Mouse (Mus musculus) hindbrain, embryonic 15.5 days (tissue): ENCODE results near the gene Bloc1s2. TPM values are rescaled to one million over a fixed set of nuclear protein-coding genes. Genes with fewer than 3 reads are reported as not detected.
A peak's percentile ranks its signal among the peaks of the same experiment; 100 is the strongest.

Experiments used
- ATAC-seq: fragments of 200-750 bp; cut with Nextera tagmentation; 2 replicates; pipeline ENCODE4 v1.8.0; 2017; ENCODE audit warnings: low read depth, moderate number of reproducible peaks, moderate TSS enrichment; ENCODE audit not compliant: low FRiP score
- H3K27ac ChIP-seq: fragments of 300-500 bp; sonication (generic); replicated peaks from 2 replicates; pipeline ENCODE4 v1.5.1; 2015; ENCODE audit warnings: mild to moderate bottlenecking, inconsistent platforms
- H3K27me3 ChIP-seq: fragments of 300-500 bp; sonication (generic); 2 replicates; pipeline ENCODE4 v1.6.1; 2015; ENCODE audit warnings: control low read depth, inconsistent platforms
- H3K36me3 ChIP-seq: fragments of 300-500 bp; sonication (generic); 2 replicates; pipeline ENCODE4 v1.6.1; 2015; ENCODE audit warnings: control low read depth, inconsistent platforms
- H3K4me1 ChIP-seq: fragments of 300-500 bp; sonication (generic); replicated peaks from 2 replicates; pipeline ENCODE4 v1.6.1; 2015; ENCODE audit warnings: control low read depth, inconsistent platforms
- H3K4me2 ChIP-seq: fragments of 300-500 bp; sonication (generic); 2 replicates; pipeline ENCODE4 v1.6.1; 2015; ENCODE audit warnings: moderate library complexity, mild to moderate bottlenecking, inconsistent platforms
- H3K4me3 ChIP-seq: fragments of 300-500 bp; sonication (generic); 2 replicates; pipeline ENCODE4 v1.5.1; 2015; ENCODE audit warnings: mild to moderate bottlenecking, inconsistent platforms
- H3K9ac ChIP-seq: fragments of 300-500 bp; sonication (generic); 2 replicates; pipeline ENCODE4 v1.6.1; 2015; ENCODE audit warnings: inconsistent platforms
- H3K9me3 ChIP-seq: fragments of 300-500 bp; sonication (generic); 2 replicates; pipeline ENCODE4 v1.6.1; 2016; ENCODE audit warnings: control low read depth, inconsistent platforms
- WGBS: fragments of 180-500 bp; shearing (Covaris S2); methylation state at CpG from one replicate; pipeline ENCODE4 v1.1.7; 2015; 5-methylcytosine and 5-hydroxymethylcytosine counted together
- polyA plus RNA-seq: library from polyadenylated mRNA; unstranded; fragments of >200 nt; fragmentation: Nextera tagmentation; extraction: Ambion mirVana; gene quantifications from 2 replicates; pipeline ENCODE4 v1.2.1, GENCODE M21; 2015

The Bloc1s2 gene
- polyA plus RNA-seq, 1 experiment from 2014 or later, result 158 TPM

GRCm38 (mm10) chr19:44153781-44154180 is 7.5 kb upstream of the Bloc1s2 start:
- Histone ChIP-seq H3K4me1 (no peaks in the 10 kb centered on the region), H3K27ac (no peak overlapping the region), H3K4me2 (no peak overlapping the region), H3K4me3 (no peak overlapping the region), H3K36me3 (no peaks in the 10 kb centered on the region), H3K9ac (no peak overlapping the region), H3K27me3 (peaks cover 13% of the 10 kb centered on the region), H3K9me3 (no peaks in the 10 kb centered on the region)
- WGBS, result 84% methylated on average over 5 of the region's 5 CpGs
- ATAC-seq, result no peak

GRCm38 (mm10) chr19:44148991-44149390 is 2.7 kb upstream of the Bloc1s2 start:
- no peak for ATAC-seq
- Histone ChIP-seq H3K27ac (no peak overlapping the region), H3K27me3 (peaks cover 4% of the 10 kb centered on the region; the same call in 1 of the 2 replicates), H3K36me3 (no peaks in the 10 kb centered on the region; the same call in 1 of the 2 replicates), H3K9ac (no peak overlapping the region), H3K4me2 (no peak overlapping the region), H3K9me3 (no peaks in the 10 kb centered on the region), H3K4me1 (peaks cover 22% of the 10 kb centered on the region), H3K4me3 (no peak overlapping the region)
- 83% methylated on average over 2 of the region's 2 CpGs for WGBS

DNA sequence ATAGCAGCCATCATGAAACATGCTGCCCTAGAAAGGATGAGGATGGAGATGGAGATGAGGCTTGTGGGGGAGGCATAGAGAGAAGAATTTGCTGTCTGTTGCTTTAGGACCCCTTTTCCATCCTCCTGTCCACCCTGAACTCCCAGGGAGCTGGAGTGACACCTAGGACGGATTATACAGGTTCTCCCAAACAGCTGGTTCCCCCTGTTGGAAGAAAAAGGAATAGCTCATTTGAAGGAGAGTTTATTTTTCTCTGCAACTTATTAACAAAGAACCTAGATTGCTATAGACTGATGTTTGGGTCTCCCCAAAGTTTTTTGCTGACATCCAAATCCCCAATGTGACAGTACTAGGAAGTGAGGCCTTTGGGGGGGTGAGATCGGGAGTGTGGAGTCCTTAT is 2.1 kb upstream of the Bloc1s2 start:
- Histone ChIP-seq H3K27ac (no peak overlapping the region), H3K4me3 (no peak overlapping the region), H3K4me1 (peaks cover 22% of the 10 kb centered on the region), H3K36me3 (peaks cover 6% of the 10 kb centered on the region; the same call in 1 of the 2 replicates), H3K4me2 (no peak overlapping the region), H3K9ac (no peak overlapping the region), H3K9me3 (no peaks in the 10 kb centered on the region), H3K27me3 (peaks cover 4% of the 10 kb centered on the region; the same call in 1 of the 2 replicates)
- ATAC-seq, result no peak
- 31% methylated on average over 2 of the region's 2 CpGs for WGBS

GRCm38 (mm10) chr19:44146951-44147350 is 705 bp upstream of the Bloc1s2 start:
- WGBS, result 96% methylated on average over 8 of the region's 8 CpGs

GRCm38 (mm10) chr19:44146568-44146879 is 278 bp upstream of the Bloc1s2 start:
- Histone ChIP-seq H3K36me3 (peaks cover 24% of the 10 kb centered on the region), H3K4me1 (peaks cover 22% of the 10 kb centered on the region), H3K4me2 (peak overlapping the region; percentile 75), H3K27me3 (peaks cover 4% of the 10 kb centered on the region; the same call in 1 of the 2 replicates), H3K27ac (peak overlapping the region; percentile 81), H3K4me3 (peak overlapping the region; percentile 60), H3K9me3 (no peaks in the 10 kb centered on the region), H3K9ac (peak overlapping the region; percentile 62)
- 66% methylated on average over 9 of the region's 9 CpGs for WGBS
- ATAC-seq, result peak; percentile 71; the same call in 1 of the 2 replicates

More at GRCm38 (mm10) chr19:44146951-44147350, 705 bp upstream of the Bloc1s2 start:
- no peak overlapping the region for H3K27ac ChIP-seq
- H3K9me3 ChIP-seq, result no peaks in the 10 kb centered on the region
- ATAC-seq, result no peak
- peaks cover 20% of the 10 kb centered on the region for H3K36me3 ChIP-seq
- no peak overlapping the region for H3K9ac ChIP-seq
- 0 out of 2 replicates have a peak overlapping the region, but pooled peaks have one; percentile 75 for H3K4me2 ChIP-seq
- H3K27me3 ChIP-seq, result peaks cover 4% of the 10 kb centered on the region; the same call in 1 of the 2 replicates
- peaks cover 22% of the 10 kb centered on the region for H3K4me1 ChIP-seq
- no peak overlapping the region for H3K4me3 ChIP-seq

DNA sequence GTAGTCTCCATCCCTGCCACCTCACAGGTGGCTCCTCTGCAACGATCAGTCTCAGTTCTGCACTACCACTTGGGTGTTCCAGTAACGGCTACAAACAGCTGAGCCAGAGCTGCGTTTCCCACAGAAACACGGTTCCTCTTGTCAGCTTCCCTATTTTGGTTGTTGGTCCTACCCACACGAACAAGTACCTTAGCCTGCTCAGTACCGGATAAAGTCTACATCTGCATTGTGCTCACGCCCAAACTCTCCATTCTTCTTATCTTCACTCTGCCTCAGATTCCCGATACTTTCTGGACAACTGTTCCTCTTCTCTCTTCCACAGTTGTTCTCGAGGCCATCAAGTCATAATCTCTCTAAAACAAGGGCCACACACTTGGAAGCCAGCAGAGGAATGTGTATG is 1.9 kb downstream of the Bloc1s2 start:
- 0 out of 2 replicates have a peak, but pooled peaks cover 4% of the 10 kb centered on the region for H3K27me3 ChIP-seq
- peaks cover 41% of the 10 kb centered on the region for H3K36me3 ChIP-seq
- H3K4me3 ChIP-seq, result no peak overlapping the region
- H3K4me1 ChIP-seq, result peaks cover 22% of the 10 kb centered on the region
- no peaks in the 10 kb centered on the region for H3K9me3 ChIP-seq
- WGBS, result 93% methylated on average over 9 of the region's 9 CpGs
- no peak for ATAC-seq
- H3K27ac ChIP-seq, result no peak overlapping the region
- no peak overlapping the region for H3K9ac ChIP-seq
- H3K4me2 ChIP-seq, result no peak overlapping the region

- peak overlapping the region; percentile 61 for H3K4me2 ChIP-seq
- H3K4me1 ChIP-seq, result peaks cover 15% of the 10 kb centered on the region
- 30% methylated on average over 7 of the region's 7 CpGs for WGBS
- H3K9me3 ChIP-seq, result no peaks in the 10 kb centered on the region
- ATAC-seq, result no peak
- no peak overlapping the region for H3K9ac ChIP-seq
- peak overlapping the region; percentile 77 for H3K4me3 ChIP-seq
- peak overlapping the region; percentile 63 for H3K27ac ChIP-seq
- H3K36me3 ChIP-seq, result peaks cover 27% of the 10 kb centered on the region
- no peaks in the 10 kb centered on the region for H3K27me3 ChIP-seq
These were observed 10.2 kb downstream of the Bloc1s2 start for GRCm38 (mm10) chr19:44135960-44136485.

DNA sequence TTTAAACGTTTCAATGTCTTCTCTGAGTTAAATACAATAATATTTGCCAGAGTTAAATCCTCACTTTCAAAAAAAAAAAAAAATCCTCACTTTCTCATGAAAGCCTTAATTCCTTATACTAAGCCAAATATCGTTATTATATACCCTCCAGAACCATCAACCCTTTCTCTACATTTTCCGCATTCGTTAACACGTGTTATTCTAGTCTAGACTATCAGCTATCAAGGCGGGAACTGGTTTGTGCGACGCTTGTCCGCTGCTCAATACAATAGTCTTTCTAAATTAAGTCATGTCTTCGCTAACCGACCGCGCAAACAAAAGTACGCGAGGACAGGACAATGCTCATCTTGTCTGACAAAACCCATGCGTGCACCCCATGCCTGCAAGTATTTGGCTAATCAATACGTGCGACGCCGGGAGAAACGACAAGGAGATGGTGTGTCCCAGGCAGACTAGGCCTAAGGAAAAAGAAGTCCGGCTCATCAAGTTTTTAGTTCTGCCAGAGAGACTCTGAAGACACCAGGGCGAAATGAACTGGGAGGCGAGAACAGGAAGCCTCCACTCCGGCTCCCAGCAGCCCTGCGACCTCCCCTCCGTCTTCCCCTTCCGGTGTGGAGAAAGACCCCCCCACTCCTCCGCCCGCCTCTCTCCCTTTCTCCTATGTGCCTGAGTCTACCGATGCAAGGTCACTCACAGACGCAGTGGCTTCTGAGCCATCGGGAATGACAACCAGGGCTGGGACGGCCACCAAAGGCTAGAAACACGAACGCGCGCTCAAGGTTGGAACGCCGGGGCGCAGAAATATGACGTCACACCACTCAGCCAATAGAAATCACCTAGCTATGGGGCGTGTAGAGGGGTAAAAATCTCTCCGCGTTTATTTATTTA is 10.9 kb downstream of the Bloc1s2 start, which contains the start of gene Cwf19l1:
Gene Cwf19l1 (minus strand): TSS at position 805 of the 888 bp plus-strand sequence.
- WGBS, result under 1% methylated on average over 45 of the region's 45 CpGs
- peak; percentile 93 for ATAC-seq
- H3K36me3 ChIP-seq, result peaks cover 30% of the 10 kb centered on the region
- no peaks in the 10 kb centered on the region for H3K9me3 ChIP-seq
- H3K27me3 ChIP-seq, result no peaks in the 10 kb centered on the region
- H3K27ac ChIP-seq, result peak within 1 kb of the TSS; percentile 94
- peak within 1 kb of the TSS; percentile 69 for H3K9ac ChIP-seq
- H3K4me1 ChIP-seq, result peaks cover 15% of the 10 kb centered on the region
- H3K4me3 ChIP-seq, result peak within 1 kb of the TSS; percentile 77
- H3K4me2 ChIP-seq, result peak within 1 kb of the TSS; percentile 88

DNA sequence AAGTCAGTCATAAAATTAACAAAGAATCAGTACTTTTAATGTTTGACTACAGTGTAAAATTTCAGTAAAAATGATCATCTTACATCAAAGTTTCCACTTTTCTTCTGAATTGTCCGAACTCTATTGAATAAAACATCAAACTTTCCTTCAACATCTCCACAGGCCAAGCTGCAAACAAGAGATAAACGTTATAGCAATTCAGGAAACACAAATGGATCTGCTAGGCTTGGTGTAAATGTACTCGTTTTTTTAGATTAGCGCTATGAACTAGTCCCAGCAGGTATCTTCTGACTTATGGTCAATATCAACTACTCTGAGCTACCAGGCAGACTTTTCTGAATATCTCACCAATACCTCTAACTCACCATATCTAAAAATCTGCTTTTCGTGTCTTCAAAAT is 13.3 kb downstream of the Bloc1s2 start:
- no peak overlapping the region for H3K4me3 ChIP-seq
- peaks cover 27% of the 10 kb centered on the region for H3K36me3 ChIP-seq
- peaks cover 15% of the 10 kb centered on the region for H3K4me1 ChIP-seq
- no peak overlapping the region for H3K9ac ChIP-seq
- no peaks in the 10 kb centered on the region for H3K27me3 ChIP-seq
- no peak overlapping the region for H3K4me2 ChIP-seq
- 93% methylated on average over 5 of the region's 5 CpGs for WGBS
- no peak overlapping the region for H3K27ac ChIP-seq
- ATAC-seq, result no peak
- H3K9me3 ChIP-seq, result no peaks in the 10 kb centered on the region

GRCm38 (mm10) chr19:44128560-44128959 is 17.7 kb downstream of the Bloc1s2 start:
- H3K36me3 ChIP-seq, result peaks cover 66% of the 10 kb centered on the region
- no peaks in the 10 kb centered on the region for H3K4me1 ChIP-seq
- WGBS, result 90% methylated on average over 2 of the region's 2 CpGs
- H3K27ac ChIP-seq, result no peak overlapping the region
- no peak overlapping the region for H3K9ac ChIP-seq
- no peak overlapping the region for H3K4me3 ChIP-seq
- H3K27me3 ChIP-seq, result no peaks in the 10 kb centered on the region
- no peak for ATAC-seq
- H3K4me2 ChIP-seq, result no peak overlapping the region
- H3K9me3 ChIP-seq, result no peaks in the 10 kb centered on the region

GRCm38 (mm10) chr19:44127729-44128497 is 18.3 kb downstream of the Bloc1s2 start:
- no peaks in the 10 kb centered on the region for H3K9me3 ChIP-seq
- no peak overlapping the region for H3K4me3 ChIP-seq
- ATAC-seq, result no peak
- peaks cover 72% of the 10 kb centered on the region for H3K36me3 ChIP-seq
- no peak overlapping the region for H3K4me2 ChIP-seq
- H3K4me1 ChIP-seq, result no peaks in the 10 kb centered on the region
- H3K27ac ChIP-seq, result no peak overlapping the region
- H3K27me3 ChIP-seq, result no peaks in the 10 kb centered on the region
- no peak overlapping the region for H3K9ac ChIP-seq
- WGBS, result 95% methylated on average over 10 of the region's 10 CpGs

DNA sequence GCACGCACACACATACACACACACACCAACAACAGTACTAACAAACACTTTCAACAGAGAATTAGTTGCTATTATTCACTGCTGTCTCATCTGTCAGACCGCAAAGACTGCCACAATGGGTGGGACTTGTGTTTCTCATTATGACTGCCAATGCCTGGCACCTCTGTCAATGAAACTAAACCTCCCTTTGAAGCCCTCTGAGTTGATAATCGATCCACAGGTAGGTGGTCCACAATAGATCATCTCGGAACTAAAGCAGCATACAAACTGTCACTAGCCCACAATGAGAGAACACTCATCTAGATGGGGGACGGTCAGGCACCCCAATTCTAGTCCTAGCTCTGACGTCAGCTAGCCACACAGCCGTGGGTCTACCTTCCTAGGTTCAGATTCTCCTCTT is 25.1 kb downstream of the Bloc1s2 start:
- no peak for ATAC-seq
- no peak overlapping the region for H3K4me2 ChIP-seq
- no peak overlapping the region for H3K4me3 ChIP-seq
- no peaks in the 10 kb centered on the region for H3K4me1 ChIP-seq
- H3K9ac ChIP-seq, result no peak overlapping the region
- H3K27ac ChIP-seq, result no peak overlapping the region
- H3K9me3 ChIP-seq, result no peaks in the 10 kb centered on the region
- H3K36me3 ChIP-seq, result peaks cover 76% of the 10 kb centered on the region
- WGBS, result 94% methylated on average over 7 of the region's 7 CpGs
- H3K27me3 ChIP-seq, result no peaks in the 10 kb centered on the region
